Mouse (Mus musculus) liver, adult 2 months (tissue): ENCODE data around the gene Efna2.

Source experiments
- CTCF ChIP-seq: fragments of 200-500 bp; IDR thresholded peaks from 2 replicates; pipeline ENCODE4 v1.5.1; 2011; ENCODE audit warnings: low read depth, low read length, control low read depth
- POLR2A ChIP-seq: fragments of 200-500 bp; IDR thresholded peaks from 2 replicates; pipeline ENCODE4 v1.6.1; 2011; ENCODE audit warnings: low read length, control low read depth; ENCODE audit not compliant: insufficient read depth; ENCODE audit errors: extremely low read depth

DNA sequence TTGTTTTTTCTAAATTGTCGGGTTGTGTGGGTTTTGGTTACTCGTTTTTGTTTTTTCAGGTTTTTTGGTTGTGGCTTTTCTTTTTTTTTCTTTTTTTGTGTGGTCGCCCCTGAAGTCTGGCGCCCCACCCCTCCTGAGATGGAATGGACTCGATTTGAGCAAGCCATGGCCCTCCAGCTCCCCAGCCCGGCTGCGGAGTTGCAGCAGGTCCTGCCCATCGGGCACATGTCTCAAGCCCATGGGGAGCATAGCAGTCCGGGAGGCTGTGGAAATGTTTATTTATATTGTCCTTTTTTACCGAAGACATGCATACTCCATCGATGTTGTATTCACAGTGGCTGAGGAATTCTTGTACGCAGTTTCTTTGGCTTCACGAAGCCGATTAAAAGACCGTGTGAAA, 8.0 kb upstream of the Efna2 start:
- TF ChIP-seq POLR2A (no peak), CTCF (no peak)
